Mouse (Mus musculus) hindlimb bud, embryonic 11.5 days (tissue): ENCODE results near the gene Zc2hc1b.

Source experiments
- DNase-seq: peaks from one replicate; pipeline ENCODE4 v3.0.0-alpha.2; 2012; ENCODE audit warnings: low read depth, low spot score; ENCODE audit errors: extremely low spot score

The Zc2hc1b gene

GRCm38 (mm10) chr10:13116706-13117665 is 60.8 kb downstream of the Zc2hc1b start:
- DNase-seq = no peak

- DNase-seq = no peak
These were observed 62.8 kb downstream of the Zc2hc1b start for GRCm38 (mm10) chr10:13115030-13115429.

GRCm38 (mm10) chr10:13113641-13114040 is 64.2 kb downstream of the Zc2hc1b start:
- no peak for DNase-seq

GRCm38 (mm10) chr10:13112849-13113248 is 65.0 kb downstream of the Zc2hc1b start:
- no peak for DNase-seq

GRCm38 (mm10) chr10:13109781-13110180 is 68.0 kb downstream of the Zc2hc1b start:
- no peak for DNase-seq

GRCm38 (mm10) chr10:13108847-13109246 is 69.0 kb downstream of the Zc2hc1b start:
- DNase-seq = no peak

GRCm38 (mm10) chr10:13108021-13108548 is 69.7 kb downstream of the Zc2hc1b start:
- DNase-seq = no peak

GRCm38 (mm10) chr10:13106909-13107624 is 70.8 kb downstream of the Zc2hc1b start:
- no peak for DNase-seq

- DNase-seq = no peak
These were observed 74.0 kb downstream of the Zc2hc1b start for GRCm38 (mm10) chr10:13103838-13104237.

- DNase-seq = no peak
These were observed 75.5 kb downstream of the Zc2hc1b start for GRCm38 (mm10) chr10:13102360-13102759.

- no peak for DNase-seq
These were observed 77.7 kb downstream of the Zc2hc1b start for GRCm38 (mm10) chr10:13100061-13100648.
